Mouse (Mus musculus) kidney, embryonic 16.5 days (tissue): Measurements from ENCODE around the gene Raet1e. TPM values are rescaled to one million over a fixed set of nuclear protein-coding genes. Genes with fewer than 3 reads are reported as not detected.
A peak's percentile ranks its signal among the peaks of the same experiment; 100 is the strongest.
"Not testable (repeated sequence)": the region's sequence is repeated elsewhere in the genome, so short reads cannot be mapped to it uniquely, and the experiment has no call there.

ENCODE experiments used
- ATAC-seq: fragments of 200-750 bp; cut with Nextera tagmentation; 2 replicates; pipeline ENCODE4 v1.8.0; 2017; ENCODE audit warnings: moderate TSS enrichment; ENCODE audit not compliant: low FRiP score, low TSS enrichment
- H3K27ac ChIP-seq: fragments of 300-500 bp; sonication (generic); 2 replicates; pipeline ENCODE4 v1.5.1; 2014; ENCODE audit warnings: low read length
- H3K27me3 ChIP-seq: fragments of 300-500 bp; sonication (generic); 2 replicates; pipeline ENCODE4 v1.6.1; 2014; ENCODE audit warnings: low read length, control low read depth, mixed read lengths; ENCODE audit not compliant: insufficient read depth
- H3K36me3 ChIP-seq: fragments of 300-500 bp; sonication (generic); 2 replicates; pipeline ENCODE4 v1.6.1; 2014; ENCODE audit warnings: low read length, control low read depth, mixed read lengths; ENCODE audit not compliant: insufficient read depth
- H3K4me1 ChIP-seq: fragments of 300-500 bp; sonication (generic); 2 replicates; pipeline ENCODE4 v1.6.1; 2014; ENCODE audit warnings: low read length, control low read depth, mixed read lengths; ENCODE audit not compliant: insufficient read depth
- H3K4me2 ChIP-seq: fragments of 300-500 bp; sonication (generic); replicated peaks from 2 replicates; pipeline ENCODE4 v1.6.1; 2014; ENCODE audit warnings: low read depth, low read length
- H3K4me3 ChIP-seq: fragments of 300-500 bp; sonication (generic); 2 replicates; pipeline ENCODE4 v1.5.1; 2014; ENCODE audit warnings: mild to moderate bottlenecking, low read length
- H3K9ac ChIP-seq: fragments of 300-500 bp; sonication (generic); replicated peaks from 2 replicates; pipeline ENCODE4 v1.6.1; 2014; ENCODE audit warnings: low read length
- H3K9me3 ChIP-seq: fragments of 300-500 bp; sonication (generic); 2 replicates; pipeline ENCODE4 v1.6.1; 2016; ENCODE audit warnings: low read length, control low read depth
- WGBS: fragments of 180-500 bp; shearing (Covaris S2); extraction: QIAGEN DNeasy Blood & Tissue Kit; methylation state at CpG from one replicate; pipeline ENCODE4 v1.1.7; 2014; 5-methylcytosine and 5-hydroxymethylcytosine counted together
- polyA plus RNA-seq: library from polyadenylated mRNA; unstranded; fragments of >200 nt; fragmentation: Nextera tagmentation; extraction: Ambion mirVana; gene quantifications from 2 replicates; pipeline ENCODE4 v1.2.1, GENCODE M21; 2015

Gene Raet1e
- polyA plus RNA-seq, 1 experiment from 2014 or later = 13.1 TPM

DNA sequence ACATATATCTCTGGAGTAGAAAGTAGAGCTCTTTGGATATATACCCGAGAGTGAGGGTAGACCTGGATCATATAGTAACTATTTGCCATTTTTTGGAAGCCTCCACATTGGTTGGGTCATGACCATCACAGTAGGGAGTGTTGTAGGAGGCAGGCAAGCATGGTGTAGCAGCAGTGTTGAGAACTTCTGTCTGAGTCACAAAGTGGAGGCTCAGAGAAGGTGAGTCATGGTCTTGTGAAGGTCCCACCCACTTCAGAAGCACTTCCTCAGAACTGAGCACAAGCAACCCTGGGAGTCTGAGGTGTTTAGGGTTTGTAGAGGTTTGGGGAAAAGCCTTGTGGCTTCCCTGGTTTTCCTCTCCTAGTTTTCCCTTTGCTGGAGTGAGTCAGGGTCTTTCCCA is 199.0 kb downstream of the Raet1e start:
- H3K4me2 ChIP-seq, H3K4me3 ChIP-seq: not testable (repeated sequence)
- WGBS = 80% methylated on average over 1 of the region's 1 CpGs

DNA sequence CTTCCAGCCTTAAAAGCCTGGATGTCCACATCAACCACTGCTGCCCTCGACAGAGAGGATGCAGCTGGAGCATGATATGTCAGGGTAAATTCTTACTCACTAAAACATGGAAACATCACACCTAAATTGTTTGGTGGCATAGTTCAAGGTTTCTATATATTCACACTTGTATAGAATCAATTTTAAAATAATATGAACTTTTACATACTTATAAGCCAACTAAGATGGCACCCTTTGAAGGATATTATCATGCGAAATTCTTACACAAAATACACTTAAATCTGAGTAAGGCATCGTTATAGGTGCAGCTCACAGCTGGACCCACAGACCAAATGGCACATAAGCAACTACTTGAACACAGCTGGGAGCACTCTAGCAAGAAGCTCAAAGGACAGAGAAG is 201.9 kb downstream of the Raet1e start, which contains the start of gene Raet1d:
Raet1d (plus strand) TSS at position 301 of the 400 bp plus-strand sequence.
- not testable (repeated sequence) for H3K9me3 ChIP-seq, ATAC-seq, H3K4me3 ChIP-seq, H3K4me1 ChIP-seq, H3K36me3 ChIP-seq, H3K9ac ChIP-seq, H3K27me3 ChIP-seq, H3K27ac ChIP-seq
- 78% methylated on average over 3 of the region's 3 CpGs for WGBS
- H3K4me2 ChIP-seq = peak within 1 kb of the TSS; percentile 38; the same call in 1 of the 2 replicates

More for the DNA sequence above, 199.0 kb downstream of the Raet1e start:
- not testable (repeated sequence) for H3K9ac ChIP-seq, H3K9me3 ChIP-seq, H3K36me3 ChIP-seq, H3K27ac ChIP-seq, H3K4me1 ChIP-seq, H3K27me3 ChIP-seq, ATAC-seq

DNA sequence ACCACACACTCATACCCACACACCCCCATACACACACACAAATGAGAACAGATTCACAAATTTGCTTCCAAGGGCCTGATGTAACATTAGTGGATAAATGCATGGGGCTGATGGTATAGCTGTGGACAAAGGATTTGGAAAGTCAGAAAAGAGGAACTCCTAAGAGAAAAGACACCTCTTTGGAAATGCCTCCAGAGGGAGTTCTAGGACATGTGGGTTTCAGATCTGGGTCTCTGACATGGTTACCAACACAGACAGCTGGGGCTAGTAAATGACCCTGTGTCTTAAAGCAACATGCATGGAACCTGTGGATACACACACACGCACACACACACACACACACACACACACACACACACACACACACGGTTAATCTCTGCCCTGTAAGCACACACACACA is 202.6 kb downstream of the Raet1e start:
- not testable (repeated sequence) for H3K36me3 ChIP-seq, H3K27me3 ChIP-seq, ATAC-seq, H3K4me1 ChIP-seq, H3K9me3 ChIP-seq, H3K9ac ChIP-seq, H3K4me3 ChIP-seq, H3K4me2 ChIP-seq, H3K27ac ChIP-seq
- 52% methylated on average over 2 of the region's 2 CpGs for WGBS

DNA sequence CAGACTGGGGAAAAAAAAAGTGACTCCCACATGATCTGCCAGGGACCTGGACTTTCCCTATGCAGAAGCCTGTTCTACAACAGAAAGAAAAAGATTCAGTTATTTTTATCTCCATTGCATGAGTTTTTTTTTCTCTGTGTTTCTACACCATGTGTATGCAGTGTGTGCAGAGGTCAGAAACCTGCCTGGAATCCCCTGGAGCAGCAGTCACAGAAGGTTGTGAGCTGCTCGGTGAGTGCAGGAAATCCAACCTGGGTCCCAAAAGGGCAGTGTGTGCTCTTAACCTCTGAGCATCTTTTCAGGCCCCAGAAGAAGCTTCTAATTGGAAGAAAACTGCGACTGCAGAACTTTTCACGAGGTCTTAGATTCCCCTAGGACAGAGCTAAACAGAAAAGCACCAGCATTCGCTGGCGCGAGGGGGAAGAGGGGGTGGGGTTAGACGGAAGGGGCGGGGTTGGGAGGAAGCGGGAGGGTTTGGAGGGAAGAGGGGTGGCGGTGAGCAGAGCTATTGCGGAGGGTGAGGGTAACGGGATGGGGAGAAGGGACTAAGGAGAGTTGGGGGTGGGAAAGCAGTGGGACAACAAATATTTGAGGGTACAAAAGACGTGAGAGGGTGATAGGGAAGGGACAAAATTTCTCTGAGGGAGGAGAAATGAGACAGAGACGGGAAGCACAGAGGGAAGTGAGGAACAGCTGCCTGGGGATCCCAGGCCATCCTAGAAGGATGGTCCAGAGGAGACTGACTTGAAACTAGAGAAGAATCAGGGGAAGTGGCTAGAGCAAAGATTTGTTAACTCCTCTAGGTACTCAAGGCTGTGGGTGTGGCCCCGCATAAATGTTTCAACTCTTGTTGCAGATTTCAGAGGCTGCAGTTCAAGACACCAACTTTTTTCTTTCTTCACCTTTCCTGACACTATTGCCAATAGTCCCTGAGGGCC is 203.3 kb downstream of the Raet1e start:
- not testable (repeated sequence) for H3K4me1 ChIP-seq, H3K36me3 ChIP-seq, H3K27me3 ChIP-seq, H3K9me3 ChIP-seq, H3K9ac ChIP-seq, H3K27ac ChIP-seq
- H3K4me3 ChIP-seq = peak overlapping the region; percentile 28
- WGBS = 0% methylated on average over 9 of the region's 15 CpGs
- peak; percentile 81 for ATAC-seq
- H3K4me2 ChIP-seq = peak overlapping the region; percentile 38

DNA sequence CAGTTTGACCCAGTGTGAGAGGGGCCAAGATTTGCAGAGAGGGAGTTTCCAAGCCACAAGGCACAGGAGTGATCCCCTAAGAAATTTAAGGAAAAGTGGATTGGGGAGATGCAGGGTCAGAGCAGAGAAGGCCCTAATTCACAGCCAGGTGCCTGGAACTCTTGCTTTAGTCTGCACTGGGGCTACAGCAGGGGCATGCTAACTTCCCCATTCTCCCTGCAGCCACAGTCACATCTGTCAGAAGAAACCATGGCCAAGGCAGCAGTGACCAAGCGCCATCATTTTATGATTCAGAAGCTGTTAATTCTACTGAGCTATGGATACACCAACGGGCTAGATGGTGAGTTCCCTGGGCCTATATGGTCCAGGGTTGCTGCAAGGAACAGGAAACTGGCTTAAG is 204.1 kb downstream of the Raet1e start:
- not testable (repeated sequence) for H3K4me2 ChIP-seq, H3K9ac ChIP-seq, H3K27me3 ChIP-seq, ATAC-seq, H3K4me3 ChIP-seq, H3K27ac ChIP-seq, H3K36me3 ChIP-seq, H3K4me1 ChIP-seq, H3K9me3 ChIP-seq
- 88% methylated on average over 2 of the region's 2 CpGs for WGBS

DNA sequence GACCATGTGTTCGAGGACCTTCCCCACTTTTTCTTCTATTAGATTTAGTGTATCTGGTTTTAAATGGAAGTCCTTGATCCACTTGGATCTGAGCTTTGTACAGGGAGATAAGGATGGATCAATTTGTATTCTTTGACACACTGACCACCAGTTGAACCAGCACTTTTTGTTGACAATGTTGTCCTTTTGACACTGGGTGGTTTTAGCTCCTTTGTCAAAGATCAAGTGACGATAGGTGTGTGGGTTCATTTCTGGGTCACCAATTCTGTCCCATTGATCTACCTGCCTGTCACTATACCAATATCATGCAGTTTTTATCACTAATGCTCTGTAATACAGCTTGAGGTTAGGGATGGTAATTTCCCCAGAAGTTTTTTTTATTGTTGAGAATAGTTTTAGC is 206.5 kb downstream of the Raet1e start:
- H3K4me3 ChIP-seq, H3K27me3 ChIP-seq, H3K9ac ChIP-seq, H3K4me2 ChIP-seq, H3K4me1 ChIP-seq, H3K36me3 ChIP-seq, H3K9me3 ChIP-seq, H3K27ac ChIP-seq, ATAC-seq: not testable (repeated sequence)
- 80% methylated on average over 2 of the region's 2 CpGs for WGBS

DNA sequence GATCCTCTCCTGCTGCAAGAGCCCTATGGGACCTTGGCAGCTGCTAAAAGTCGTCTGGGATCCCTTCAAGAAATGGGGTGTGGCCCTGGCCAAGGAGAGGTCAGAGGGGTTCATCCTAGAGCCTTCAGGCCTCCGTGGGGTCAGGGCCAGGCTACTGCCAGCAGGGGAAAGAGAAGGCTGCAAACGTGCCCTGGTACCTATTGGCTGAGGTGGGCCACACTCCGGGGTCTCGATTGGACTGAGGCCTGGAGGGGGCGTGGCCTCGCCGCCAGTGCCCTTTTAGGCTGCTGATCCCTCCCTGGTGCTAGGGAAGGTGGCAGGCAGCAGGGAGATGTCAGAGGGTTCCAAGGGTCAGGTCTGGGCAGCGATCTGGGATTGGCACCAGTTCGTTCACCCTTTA is 222.9 kb downstream of the Raet1e start:
- peak; percentile 43; the same call in 1 of the 2 replicates for ATAC-seq

DNA sequence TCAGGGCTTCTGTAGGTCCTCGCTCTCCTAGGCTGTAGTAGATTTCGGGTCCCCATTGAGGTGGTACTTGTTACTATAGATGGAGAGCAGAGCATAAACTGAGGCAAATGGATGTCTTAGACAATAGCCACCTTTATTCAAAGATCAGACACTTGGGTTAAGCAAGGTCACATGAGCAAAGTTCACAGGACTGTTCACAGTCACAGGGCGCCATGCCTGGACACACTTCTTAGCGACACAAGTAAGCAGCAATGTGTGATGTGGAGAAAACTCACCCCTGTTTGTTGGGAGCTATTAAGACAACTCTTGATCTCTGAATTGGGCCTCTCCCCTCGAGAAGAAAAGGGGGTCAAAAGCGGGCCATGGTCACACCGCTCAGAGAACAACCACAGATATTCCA is 231.8 kb downstream of the Raet1e start:
- H3K36me3 ChIP-seq, ATAC-seq, H3K4me3 ChIP-seq, H3K27ac ChIP-seq, H3K4me2 ChIP-seq, H3K27me3 ChIP-seq, H3K4me1 ChIP-seq, H3K9me3 ChIP-seq, H3K9ac ChIP-seq: not testable (repeated sequence)
- 94% methylated on average over 7 of the region's 7 CpGs for WGBS

More for the DNA sequence above, 222.9 kb downstream of the Raet1e start:
- WGBS = 11% methylated on average over 8 of the region's 10 CpGs
- H3K4me2 ChIP-seq, H3K4me3 ChIP-seq, H3K27ac ChIP-seq, H3K9ac ChIP-seq, H3K4me1 ChIP-seq, H3K27me3 ChIP-seq, H3K36me3 ChIP-seq, H3K9me3 ChIP-seq: not testable (repeated sequence)

DNA sequence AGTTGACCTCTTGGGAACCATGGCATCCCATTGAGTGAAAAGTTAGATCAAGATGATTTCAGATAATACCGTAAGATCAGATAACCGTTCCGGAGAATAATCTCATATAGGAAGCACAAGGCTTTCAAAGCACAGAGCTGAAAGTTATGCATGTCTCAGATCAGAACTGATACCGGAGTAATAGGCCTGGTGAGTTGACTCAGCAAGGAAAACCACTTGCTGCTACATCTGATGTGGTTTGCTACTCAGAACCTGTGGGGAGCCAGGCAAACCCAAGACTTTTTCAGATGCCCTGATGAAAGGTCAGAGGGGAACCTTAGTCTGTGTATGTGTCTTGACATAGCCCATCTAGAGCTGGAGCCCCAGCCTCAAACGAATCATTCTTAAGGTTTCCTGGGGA is 233.2 kb downstream of the Raet1e start:
- 88% methylated on average over 2 of the region's 5 CpGs for WGBS
- H3K4me2 ChIP-seq, H3K9ac ChIP-seq, ATAC-seq, H3K27me3 ChIP-seq, H3K4me1 ChIP-seq, H3K4me3 ChIP-seq, H3K9me3 ChIP-seq, H3K36me3 ChIP-seq, H3K27ac ChIP-seq: not testable (repeated sequence)

DNA sequence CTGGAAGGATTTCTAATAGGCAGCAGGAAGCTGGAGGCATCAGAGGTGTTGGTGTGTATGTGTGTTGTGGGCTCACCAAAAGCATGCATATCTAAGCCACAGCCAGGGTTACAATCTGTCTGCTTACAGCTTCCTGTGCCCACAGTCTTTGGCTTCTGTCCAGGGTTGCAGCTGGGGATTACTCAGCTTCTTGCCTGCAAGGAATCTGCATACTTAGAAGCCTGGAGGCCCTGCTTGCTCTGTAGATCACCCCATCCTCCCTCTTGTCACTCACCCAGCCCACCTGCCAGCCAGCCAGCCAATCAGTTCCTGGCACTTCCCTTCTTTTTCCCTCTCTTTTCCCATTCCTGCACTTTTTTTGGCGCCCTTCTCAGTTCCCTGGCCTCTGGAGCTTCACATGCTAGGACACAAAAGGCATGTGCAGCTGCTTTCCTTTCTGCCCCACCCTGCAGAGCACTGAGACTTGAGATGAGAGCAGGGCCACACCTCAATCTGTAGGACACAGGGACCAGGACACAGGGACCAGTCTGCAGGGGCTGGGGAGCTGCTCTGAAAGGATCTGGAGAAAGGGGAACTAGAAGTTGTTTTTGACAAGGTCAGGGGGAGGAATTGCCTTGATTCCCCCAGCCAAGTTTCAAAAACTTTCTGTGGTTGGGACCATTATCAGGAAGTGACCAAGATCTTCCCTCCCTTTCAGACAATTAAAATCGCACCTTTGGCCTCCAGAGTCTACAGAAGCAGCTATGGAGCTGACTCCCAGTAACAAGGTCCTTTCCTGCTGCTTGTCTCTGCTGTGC is 234.9 kb downstream of the Raet1e start:
- peak; percentile 69; the same call in 1 of the 2 replicates for ATAC-seq

More for the DNA sequence above, 234.9 kb downstream of the Raet1e start:
- whole genome bisulfite sequencing = no CpG with 5 or more reads among the region's 2 CpGs
- H3K36me3 ChIP-seq, H3K9ac ChIP-seq, H3K27ac ChIP-seq, H3K4me3 ChIP-seq, H3K4me1 ChIP-seq, H3K27me3 ChIP-seq, H3K4me2 ChIP-seq, H3K9me3 ChIP-seq: not testable (repeated sequence)
